Mouse (Mus musculus) MEL (cell line): ENCODE measurements at regions not wholly inside any gene's neighbourhood (a gene's known extent, or its start where the extent isn't known, plus 50 kb on each side); places are given as distances from the start of the nearest gene placed in this dataset.

Experiments
- DNase-seq: peaks from one replicate; pipeline ENCODE4 v3.0.0; 2011; ENCODE audit warnings: low read depth, low spot score
- H3K27ac ChIP-seq: 2 replicates; pipeline ENCODE4 v1.5.1; 2012; ENCODE audit warnings: low read depth, mild to moderate bottlenecking, control low read depth, low read length, moderate library complexity; ENCODE audit not compliant: control insufficient read depth
- H3K27me3 ChIP-seq, 2 experiments: fragments of 150-350 bp in 1 of 2; sonication (generic) in 1 of 2; 2 replicates each; pipeline ENCODE4 v1.6.1; 2012; ENCODE audit warnings: low read length in 2 of 2, mild to moderate bottlenecking in 2 of 2, improper control_type of control experiment in 1 of 2, moderate library complexity in 1 of 2; ENCODE audit not compliant: insufficient read depth in 2 of 2, control insufficient read depth in 1 of 2
- H3K36me3 ChIP-seq, 2 experiments: 2 replicates each; pipeline ENCODE4 v1.6.1; 2012 to 2014; ENCODE audit warnings: low read length in 2 of 2, improper control_type of control experiment in 1 of 2, inconsistent platforms in 1 of 2, mild to moderate bottlenecking in 1 of 2; ENCODE audit not compliant: insufficient read depth in 2 of 2, control insufficient read depth in 1 of 2
- H3K4me1 ChIP-seq, 2 experiments: fragments of 150-350 bp in 1 of 2; sonication (generic) in 1 of 2; 2 replicates each; pipeline ENCODE4 v1.6.1; 2012; ENCODE audit warnings: low read length in 2 of 2, improper control_type of control experiment in 1 of 2, mild to moderate bottlenecking in 1 of 2; ENCODE audit not compliant: insufficient read depth in 2 of 2, control insufficient read depth in 1 of 2
- H3K4me3 ChIP-seq, 2 experiments: fragments of 150-350 bp in 1 of 2; sonication (generic) in 1 of 2; 2 replicates each; pipeline ENCODE4 v1.5.1; 2012; ENCODE audit warnings: low read depth in 2 of 2, low read length in 2 of 2, mild to moderate bottlenecking in 2 of 2, moderate library complexity in 2 of 2, control low read depth in 1 of 2, improper control_type of control experiment in 1 of 2; ENCODE audit not compliant: control insufficient read depth in 1 of 2, insufficient read depth in 1 of 2
- H3K79me2 ChIP-seq: 2 replicates; pipeline ENCODE4 v1.6.1; 2012; ENCODE audit warnings: mild to moderate bottlenecking, low read length, moderate library complexity; ENCODE audit not compliant: control insufficient read depth, poor library complexity, insufficient read depth
- H3K9ac ChIP-seq: 2 replicates; pipeline ENCODE4 v1.6.1; 2012; ENCODE audit warnings: low read depth, mild to moderate bottlenecking, control low read depth, low read length, moderate library complexity; ENCODE audit not compliant: control insufficient read depth, poor library complexity, severe bottlenecking
- H3K9me3 ChIP-seq: fragments of 150-350 bp; sonication (generic); replicated peaks from 2 replicates; pipeline ENCODE4 v1.6.1; 2012; ENCODE audit warnings: mild to moderate bottlenecking, low read length, improper control_type of control experiment, moderate library complexity; ENCODE audit not compliant: insufficient read depth
- CHD2 ChIP-seq: IDR thresholded peaks from 2 replicates; pipeline ENCODE4 v1.6.1; 2011; ENCODE audit warnings: low read length, improper control_type of control experiment
- ELF1 ChIP-seq: IDR thresholded peaks from 2 replicates; pipeline ENCODE4 v1.6.1; 2014; ENCODE audit warnings: low read depth, mild to moderate bottlenecking, inconsistent platforms, low read length, improper control_type of control experiment, moderate library complexity
- EP300 ChIP-seq, 2 experiments: IDR thresholded peaks; 2 replicates each; pipeline ENCODE4 v1.6.1; 2011; ENCODE audit warnings: improper control_type of control experiment in 2 of 2, low read length in 2 of 2, low read depth in 1 of 2, mild to moderate bottlenecking in 1 of 2
- ETS1 ChIP-seq: IDR thresholded peaks from 2 replicates; pipeline ENCODE4 v1.6.1; 2012; ENCODE audit warnings: low read depth, mild to moderate bottlenecking, inconsistent platforms, low read length, improper control_type of control experiment, moderate library complexity
- HCFC1 ChIP-seq: IDR thresholded peaks from 2 replicates; pipeline ENCODE4 v1.6.1; 2012; ENCODE audit warnings: low read depth, mild to moderate bottlenecking, inconsistent platforms, low read length, improper control_type of control experiment, moderate library complexity
- MYB ChIP-seq: IDR thresholded peaks from 2 replicates; pipeline ENCODE4 v1.6.1; 2011; ENCODE audit warnings: mild to moderate bottlenecking, low read depth, low read length, improper control_type of control experiment
- POLR2AphosphoS5 ChIP-seq: IDR thresholded peaks from 2 replicates; pipeline ENCODE4 v1.6.1; 2012; ENCODE audit warnings: low read depth, borderline replicate concordance, mild to moderate bottlenecking, inconsistent platforms, low read length, moderate library complexity, mixed read lengths
- RCOR1 ChIP-seq: IDR thresholded peaks from 2 replicates; pipeline ENCODE4 v1.6.1; 2012; ENCODE audit warnings: low read depth, mild to moderate bottlenecking, inconsistent platforms, low read length, improper control_type of control experiment
- SIN3A ChIP-seq: IDR thresholded peaks from 2 replicates; pipeline ENCODE4 v1.6.1; 2012; ENCODE audit warnings: low read length, improper control_type of control experiment, inconsistent platforms
- SMC3 ChIP-seq: IDR thresholded peaks from 2 replicates; pipeline ENCODE4 v1.6.1; 2011; ENCODE audit warnings: low read depth, low read length, improper control_type of control experiment
- TAL1 ChIP-seq: IDR thresholded peaks from 2 replicates; pipeline ENCODE4 v1.6.1; 2012; ENCODE audit warnings: mild to moderate bottlenecking, inconsistent platforms, low read length, moderate library complexity, mixed read lengths
- TBP ChIP-seq: IDR thresholded peaks from 2 replicates; pipeline ENCODE4 v1.8.0; 2011; ENCODE audit warnings: low read depth, low read length, improper control_type of control experiment
- ZC3H11A ChIP-seq: IDR thresholded peaks from 2 replicates; pipeline ENCODE4 v1.6.1; 2012; ENCODE audit warnings: low read depth, mild to moderate bottlenecking, inconsistent platforms, low read length, improper control_type of control experiment

DNA sequence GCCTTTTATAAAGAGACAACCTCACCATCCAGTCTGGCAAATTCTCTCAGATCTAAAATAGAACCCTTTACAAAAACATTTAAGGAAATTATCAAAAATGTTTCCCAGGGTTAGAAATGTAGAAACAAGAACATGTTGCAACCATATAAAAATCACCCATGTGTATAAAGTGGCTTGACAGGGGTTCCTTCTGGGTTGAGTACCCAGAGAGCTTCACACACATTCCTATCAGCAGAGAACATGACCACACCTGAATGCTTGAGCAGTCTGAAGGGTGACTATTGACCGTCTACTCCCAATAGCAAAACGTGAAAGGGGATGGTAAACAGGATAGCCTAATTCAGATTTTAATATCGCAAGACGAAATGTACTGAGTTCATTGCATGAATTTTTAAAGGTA is 57.8 kb upstream of the Zfand5 start:
- H3K4me3 ChIP-seq, result no peak overlapping the region
- DNase-seq, result no peak

DNA sequence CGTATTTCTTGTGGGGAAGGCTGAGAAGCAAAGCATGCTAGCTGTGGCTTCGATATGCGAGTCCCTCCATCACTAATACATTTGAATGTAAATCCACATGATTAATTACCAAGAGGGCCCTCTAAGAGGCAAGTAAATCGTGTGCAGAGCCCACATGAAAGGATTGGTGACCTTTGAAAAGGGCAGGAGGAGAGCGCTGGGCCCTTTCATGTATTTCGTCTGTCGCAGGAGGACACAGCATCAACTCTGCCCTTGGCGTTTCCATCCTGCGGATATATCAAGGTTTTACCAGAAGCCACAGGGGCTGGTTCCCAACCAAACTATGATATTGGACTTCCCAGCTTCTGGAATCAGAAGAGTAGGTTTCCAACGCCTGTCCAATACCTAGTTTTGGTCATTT is 78.6 kb upstream of the Zfand5 start:
- DNase-seq, result no peak
- H3K4me1 ChIP-seq, result no peaks in the 10 kb centered on the region
- H3K9ac ChIP-seq, result no peak overlapping the region
- no peaks in the 10 kb centered on the region for H3K9me3 ChIP-seq
- TF ChIP-seq POLR2AphosphoS5, result no peak
- TF ChIP-seq TAL1, result no peak
- H3K4me3 ChIP-seq, result no peak overlapping the region
- H3K79me2 ChIP-seq, result no peaks in the 10 kb centered on the region
- H3K27ac ChIP-seq, result no peak overlapping the region
- H3K27me3 ChIP-seq, result no peaks in the 10 kb centered on the region
- H3K36me3 ChIP-seq, result no peaks in the 10 kb centered on the region

More for the DNA sequence above, 57.8 kb upstream of the Zfand5 start:
- Histone ChIP-seq H3K4me1 (no peaks in the 10 kb centered on the region), H3K27me3 (peaks cover 0 to 1% of the 10 kb centered on the region in 2 experiments; a peak in 1 of 4 replicates), H3K36me3 (no peaks in the 10 kb centered on the region), H3K9me3 (no peaks in the 10 kb centered on the region), H3K79me2 (no peaks in the 10 kb centered on the region), H3K9ac (no peak overlapping the region), H3K27ac (no peak overlapping the region)
- TF ChIP-seq EP300 (IDR thresholded peaks at IDR 0.05; ENCODE audit: low read depth in 1 of 2, low read length in 2 of 2) (no peak), TAL1 (no peak), CHD2 (no peak), ETS1 (no peak), SMC3 (no peak), MYB (no peak), ZC3H11A (no peak), TBP (no peak)

DNA sequence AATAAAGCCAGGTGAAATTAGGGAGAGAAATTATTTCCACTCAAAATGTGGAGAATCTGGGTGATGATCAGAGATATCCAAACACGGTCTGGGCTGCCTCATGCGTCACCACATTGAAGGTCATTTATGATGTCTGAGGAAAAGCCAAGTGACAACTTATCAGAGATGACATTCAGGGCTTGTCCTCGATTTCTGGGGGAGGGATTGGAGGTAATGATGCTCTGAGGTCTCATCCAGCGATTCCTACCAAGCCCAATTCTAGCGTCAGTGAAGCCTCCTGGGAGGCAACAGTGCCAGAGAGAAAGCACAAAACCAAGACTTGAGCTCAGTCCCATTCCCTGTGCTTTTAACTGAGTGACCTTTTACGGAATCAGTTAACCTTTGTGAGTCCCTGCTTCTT is 79.5 kb upstream of the Zfand5 start:
- H3K9me3 ChIP-seq, result no peaks in the 10 kb centered on the region
- no peak overlapping the region for H3K27ac ChIP-seq
- no peaks in the 10 kb centered on the region for H3K36me3 ChIP-seq
- no peaks in the 10 kb centered on the region for H3K4me1 ChIP-seq
- no peak for DNase-seq
- H3K79me2 ChIP-seq, result no peaks in the 10 kb centered on the region
- H3K4me3 ChIP-seq, result no peak overlapping the region
- TF ChIP-seq SIN3A, result no peak
- no peak for TF ChIP-seq ELF1
- TF ChIP-seq HCFC1, result no peak
- no peak for TF ChIP-seq RCOR1
- H3K27me3 ChIP-seq, result no peaks in the 10 kb centered on the region
- no peak overlapping the region for H3K9ac ChIP-seq
